Mouse (Mus musculus): ENCODE measurements around the gene Gm3047. TPM values are rescaled to one million over a fixed set of nuclear protein-coding genes. Genes with fewer than 3 reads are reported as not detected.
"Not testable (repeated sequence)": the region's sequence is repeated elsewhere in the genome, so short reads cannot be mapped to it uniquely, and the experiment has no call there.

The Gm3047 gene
- not detected in 2 replicates for polyA plus RNA-seq (2014; fragmentation: Nextera tagmentation; extraction: Ambion mirVana)

GRCm38 (mm10) chr14:4555105-4555504 lies at the start of gene Gm3047:
Gene Gm3047, plus strand, starts transcription at chr14:4555405.
- not testable (repeated sequence) for H3K9ac ChIP-seq (ENCODE audit: low read length)

More at GRCm38 (mm10) chr14:4555105-4555504, at the start of gene Gm3047:
- H3K27me3 ChIP-seq (ENCODE audit: control insufficient read depth, insufficient read depth, low read length); ATAC-seq (ENCODE audit: low FRiP score); H3K27ac ChIP-seq (ENCODE audit: low read depth, low read length); H3K4me1 ChIP-seq (ENCODE audit: control insufficient read depth, insufficient read depth, low read length); H3K4me3 ChIP-seq (ENCODE audit: low read depth, low read length); H3K9me3 ChIP-seq (ENCODE audit: control insufficient read depth, low read length); H3K4me2 ChIP-seq; H3K36me3 ChIP-seq (ENCODE audit: control insufficient read depth, insufficient read depth, low read length); DNase-seq (ENCODE audit: low spot score, missing footprints): not testable (repeated sequence)
- no CpG with 5 or more reads among the region's 2 CpGs for WGBS

Other genes with a start within 250 kb of the Gm3047 start
- gene Gm3149, start 238.1 kb upstream of the Gm3047 start, polyA plus RNA-seq (2014; fragmentation: Nextera tagmentation; extraction: Ambion mirVana), result not detected in 2 replicates
- gene 2610042L04Rik, start 220.6 kb upstream of the Gm3047 start, polyA plus RNA-seq (2014; fragmentation: Nextera tagmentation; extraction: Ambion mirVana), result 0.77 and 1.0 TPM in 2 replicates
- not detected in 2 replicates for gene Gm3159, start 157.9 kb upstream of the Gm3047 start, polyA plus RNA-seq (2014; fragmentation: Nextera tagmentation; extraction: Ambion mirVana)
- gene Gm3164, start 140.0 kb upstream of the Gm3047 start, polyA plus RNA-seq (2014; fragmentation: Nextera tagmentation; extraction: Ambion mirVana), result 0.56 and 0.90 TPM in 2 replicates
- gene Gm3173, start 124.4 kb upstream of the Gm3047 start, polyA plus RNA-seq (2014; fragmentation: Nextera tagmentation; extraction: Ambion mirVana), result not detected in 2 replicates
- not detected in 2 replicates for gene Gm3182, start 73.7 kb upstream of the Gm3047 start, polyA plus RNA-seq (2014; fragmentation: Nextera tagmentation; extraction: Ambion mirVana)
- not detected in 2 replicates for gene Gm8159, start 76.9 kb downstream of the Gm3047 start, polyA plus RNA-seq (2014; fragmentation: Nextera tagmentation; extraction: Ambion mirVana)
- gene Gm3239, start 108.8 kb downstream of the Gm3047 start, polyA plus RNA-seq (2014; fragmentation: Nextera tagmentation; extraction: Ambion mirVana), result not detected in 2 replicates
- not detected in 2 replicates for gene Gm7876, start 153.8 kb downstream of the Gm3047 start, polyA plus RNA-seq (2014; fragmentation: Nextera tagmentation; extraction: Ambion mirVana)
- 0.14 and 0.55 TPM in 2 replicates for gene Gm3252, start 171.4 kb downstream of the Gm3047 start, polyA plus RNA-seq (2014; fragmentation: Nextera tagmentation; extraction: Ambion mirVana)
- gene Gm9602, start 220.9 kb downstream of the Gm3047 start, polyA plus RNA-seq (2014; fragmentation: Nextera tagmentation; extraction: Ambion mirVana), result not detected in 2 replicates

All from midbrain, embryonic 11.5 days (tissue).